Mouse (Mus musculus) layer of hippocampus, adult 11-12 months (tissue): ENCODE measurements around the gene Samd4b.
"Not testable (repeated sequence)": the region's sequence is repeated elsewhere in the genome, so short reads cannot be mapped to it uniquely, and the experiment has no call there.

Source experiments
- DNase-seq: peaks from one replicate; pipeline ENCODE4 v3.0.0; 2022; ENCODE audit warnings: low spot score

The Samd4b gene

DNA sequence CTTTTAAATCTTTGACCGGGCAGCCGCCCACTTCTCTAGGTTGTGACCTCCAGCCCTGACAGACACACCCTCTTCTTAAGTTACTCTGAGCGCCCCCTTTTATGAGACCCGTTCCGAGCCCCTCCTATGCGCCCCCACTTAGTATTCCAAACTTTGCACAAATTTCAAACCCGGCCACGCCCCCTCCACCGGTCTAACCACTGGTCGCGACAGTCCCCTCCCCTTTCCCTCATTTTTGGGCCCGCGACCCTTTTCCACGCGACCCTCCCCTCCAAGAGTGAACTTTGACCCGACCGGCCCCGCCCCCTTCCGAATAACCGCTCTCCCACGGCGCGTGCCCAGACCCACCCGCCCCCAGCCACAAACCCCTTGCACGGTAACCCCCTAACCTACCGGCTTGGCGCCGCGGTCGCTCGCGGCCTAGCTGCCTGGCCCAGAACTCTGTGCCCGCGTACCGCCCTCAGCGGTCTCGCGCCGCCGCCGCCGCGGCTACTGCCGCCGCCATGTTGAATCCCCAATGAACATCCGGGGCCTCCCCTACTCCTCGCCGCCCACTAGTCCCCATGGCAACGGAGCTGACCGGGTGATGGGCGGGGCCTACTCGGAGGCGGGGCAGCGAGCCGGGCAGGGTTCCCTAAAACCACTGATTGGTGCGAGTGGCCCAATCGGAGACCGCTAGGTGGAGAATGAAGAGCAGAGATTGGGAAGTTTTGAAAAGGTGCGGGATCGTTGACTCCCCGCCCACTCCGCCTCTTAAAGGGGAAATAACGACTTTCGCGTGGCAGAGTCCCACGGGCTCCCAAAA is at the start of gene Samd4b, which contains the start of gene Pak4:
Gene Samd4b, minus strand, starts transcription at position 503 of the 805 bp plus-strand sequence.
Gene Pak4, minus strand, starts transcription at position 544 of the 805 bp plus-strand sequence.
- DNase-seq = peak; percentile 99

GRCm38 (mm10) chr7:28647016-28647415 is 49.1 kb upstream of the Samd4b start:
- DNase-seq = no peak

- no peak for DNase-seq
These were observed 48.1 kb upstream of the Samd4b start for GRCm38 (mm10) chr7:28645947-28646475.

- no peak for DNase-seq
These were observed 47.4 kb upstream of the Samd4b start for GRCm38 (mm10) chr7:28645366-28645765.

DNA sequence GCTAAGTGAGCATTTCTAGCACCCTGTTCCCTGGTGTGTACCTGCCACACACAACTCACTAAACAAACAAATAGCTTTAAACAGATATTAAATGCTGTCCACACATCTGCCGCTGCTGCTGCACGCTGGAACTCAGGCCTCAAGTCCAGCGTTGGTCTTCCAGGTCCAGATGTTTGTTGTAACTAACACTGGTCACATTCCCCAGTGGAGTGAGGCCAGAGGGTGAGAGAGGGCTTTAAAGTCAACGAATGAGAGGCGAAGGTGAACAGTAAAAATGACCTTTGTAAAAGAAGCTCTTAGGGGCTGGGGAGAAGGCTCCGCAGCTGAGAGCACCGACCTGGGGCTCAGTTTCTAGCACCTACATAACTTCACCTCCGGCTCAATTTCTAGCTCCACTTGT is 43.6 kb upstream of the Samd4b start:
- no peak for DNase-seq

DNA sequence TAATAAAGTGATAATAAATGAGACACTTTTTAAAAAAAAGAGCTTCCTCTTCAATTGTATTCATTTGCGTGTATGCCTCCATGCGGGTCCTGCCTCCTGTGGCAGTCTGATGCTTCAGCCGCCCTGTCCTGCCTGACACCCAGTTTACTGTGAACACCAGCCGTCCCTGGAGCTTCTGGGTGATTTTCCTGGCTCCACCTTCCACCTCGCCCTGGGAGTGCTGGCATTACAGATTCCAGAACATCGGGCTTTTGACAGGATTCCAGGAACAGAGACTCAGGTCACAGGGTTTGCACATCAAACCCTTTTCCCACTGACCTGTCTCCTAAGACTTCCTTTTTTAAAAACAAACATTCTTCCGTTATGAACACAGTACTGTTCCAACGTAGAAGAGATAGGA is 39.6 kb upstream of the Samd4b start:
- DNase-seq = peak; percentile 13

DNA sequence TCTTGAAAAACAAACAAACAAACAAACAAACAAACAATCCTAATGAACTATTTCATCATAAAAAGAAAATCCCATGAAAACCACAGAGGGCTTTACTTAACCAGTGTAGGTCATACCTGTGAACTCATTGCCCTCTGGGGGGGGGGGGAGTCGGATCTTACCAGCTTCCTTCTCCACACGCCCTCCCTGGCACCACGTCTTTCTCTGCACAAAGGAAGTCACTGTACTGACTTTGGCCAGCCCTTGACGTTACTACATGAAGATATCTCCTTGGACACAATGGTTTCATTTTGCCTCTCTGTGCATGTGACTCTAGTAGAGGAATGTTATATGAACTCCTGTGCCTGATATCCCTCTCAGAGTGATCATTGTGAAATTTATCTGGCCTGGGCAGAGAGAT is 36.2 kb upstream of the Samd4b start:
- no peak for DNase-seq

DNA sequence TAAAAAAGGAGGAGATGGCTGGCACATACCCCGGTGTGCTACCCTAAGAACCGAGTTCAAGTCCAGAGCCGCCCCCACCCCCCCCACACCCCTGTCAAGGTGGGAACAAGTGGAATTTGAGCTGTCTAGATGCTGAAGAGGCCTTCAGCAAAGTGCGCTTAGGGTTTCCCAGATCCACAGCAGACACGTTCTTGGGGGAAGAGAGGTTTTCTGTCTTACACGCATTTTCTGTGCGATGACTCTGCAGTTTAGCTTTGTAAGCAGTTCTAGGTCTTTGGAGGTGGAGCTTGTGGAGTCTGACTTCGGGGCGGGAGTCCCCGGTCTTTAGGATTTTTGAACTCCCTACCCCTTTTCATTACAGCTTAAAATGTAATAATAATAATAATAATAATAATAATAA is 33.1 kb upstream of the Samd4b start, which contains the start of gene Acp7:
Gene Acp7, minus strand, starts transcription at position 260 of the 400 bp plus-strand sequence.
- no peak for DNase-seq

GRCm38 (mm10) chr7:28624791-28625190 is 26.8 kb upstream of the Samd4b start:
- no peak for DNase-seq

DNA sequence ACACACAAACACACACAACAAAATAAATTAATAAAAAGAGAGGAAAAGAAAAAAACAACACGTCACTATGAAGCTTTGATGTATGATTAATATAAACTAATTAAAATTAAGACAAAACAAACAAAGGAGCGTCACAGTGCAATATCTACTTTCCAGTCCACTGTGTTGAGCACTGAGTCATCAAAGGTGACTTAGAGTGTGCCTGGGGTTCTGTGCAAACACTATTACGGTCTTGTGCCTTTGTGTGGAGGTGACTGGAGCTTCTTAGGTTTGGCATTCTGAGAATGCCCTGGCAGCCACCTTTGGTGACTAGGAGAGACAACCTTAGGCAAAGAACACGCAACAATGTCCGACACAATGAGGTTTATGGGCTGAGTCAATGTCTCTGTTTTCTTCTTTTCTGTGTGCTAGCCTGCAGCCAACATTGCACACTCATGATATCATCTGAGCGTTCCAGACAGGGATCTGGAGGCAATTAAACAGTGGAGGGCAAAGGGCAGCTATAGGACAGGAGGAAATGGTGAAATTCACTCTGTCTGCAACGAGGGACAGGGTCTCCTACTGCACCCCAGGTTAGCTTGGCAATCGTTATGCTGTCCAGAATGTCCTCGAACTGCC is 21.3 kb upstream of the Samd4b start:
- no peak for DNase-seq

DNA sequence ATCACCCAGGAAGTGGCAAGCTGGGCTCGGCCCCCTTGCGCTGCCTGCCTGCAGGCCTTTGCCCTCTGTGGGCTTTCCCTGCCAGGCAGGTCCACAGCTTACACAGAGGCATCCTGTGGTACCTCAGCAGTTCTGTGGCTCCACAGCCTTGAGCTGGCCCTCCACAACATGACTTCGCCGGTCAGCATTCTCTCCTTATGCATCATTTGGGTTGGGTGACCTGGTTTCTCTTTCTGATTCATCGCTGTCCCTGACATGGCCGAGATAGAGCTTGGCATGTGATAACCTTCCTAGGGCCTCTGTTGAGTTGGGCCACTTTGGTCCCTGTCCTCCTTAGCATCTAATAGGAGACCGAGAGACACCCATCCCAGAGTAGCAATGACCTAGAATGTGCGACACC is 8.0 kb upstream of the Samd4b start:
- DNase-seq = no peak

GRCm38 (mm10) chr7:28603788-28604187 is 5.8 kb upstream of the Samd4b start:
- DNase-seq = not testable (repeated sequence)

- no peak for DNase-seq
These were observed 5.2 kb upstream of the Samd4b start for GRCm38 (mm10) chr7:28603136-28603535.

GRCm38 (mm10) chr7:28601668-28602067 is 3.7 kb upstream of the Samd4b start:
- peak; percentile 78 for DNase-seq

- DNase-seq = peak; percentile 68
These were observed 3.1 kb upstream of the Samd4b start for GRCm38 (mm10) chr7:28601029-28601428.

DNA sequence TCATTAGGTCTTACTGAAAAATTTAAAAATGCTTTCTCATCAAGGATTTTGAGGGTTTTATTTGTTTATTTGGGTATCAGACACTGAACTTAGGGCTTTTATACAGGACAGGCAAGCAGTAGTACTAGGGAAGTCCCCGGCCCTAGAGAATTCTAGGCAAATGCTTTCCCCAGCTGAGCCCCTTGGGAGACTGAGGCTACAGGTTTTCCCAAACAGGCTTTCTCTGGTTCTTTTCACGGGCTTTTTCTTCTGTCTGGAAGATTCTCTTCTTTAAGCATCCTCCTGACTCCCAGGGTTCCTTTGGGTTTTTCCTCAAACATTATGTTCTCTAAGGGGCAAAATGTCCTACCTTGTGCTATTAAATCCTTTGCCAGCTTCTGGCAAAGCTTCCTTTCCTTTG is 1.0 kb upstream of the Samd4b start:
- no peak for DNase-seq

DNA sequence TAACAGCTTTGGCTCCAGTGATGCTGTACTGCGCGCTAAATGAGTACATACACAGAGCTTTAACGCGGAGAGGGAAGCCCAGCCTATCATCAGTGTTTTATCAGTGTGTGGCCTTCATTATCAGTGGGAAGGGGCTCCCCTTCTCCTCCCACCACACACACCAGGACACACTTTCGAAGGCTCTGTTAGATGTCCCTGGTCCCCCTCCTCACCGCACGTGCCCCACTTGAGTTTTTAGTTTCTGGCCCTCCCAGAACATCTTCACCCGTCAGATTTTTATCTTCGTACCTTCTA is 720 bp downstream of the Samd4b start:
- no peak for DNase-seq

- no peak for DNase-seq
These were observed 1.3 kb downstream of the Samd4b start for GRCm38 (mm10) chr7:28596436-28597276.

- no peak for DNase-seq
These were observed 2.1 kb downstream of the Samd4b start for GRCm38 (mm10) chr7:28595751-28596435.

GRCm38 (mm10) chr7:28593206-28594111 is 4.5 kb downstream of the Samd4b start:
- no peak for DNase-seq

- DNase-seq = no peak
These were observed 6.1 kb downstream of the Samd4b start for GRCm38 (mm10) chr7:28591862-28592261.
